Mouse (Mus musculus) liver, embryonic 16.5 days (tissue): ENCODE results near the gene Zfp672. TPM values are rescaled to one million over a fixed set of nuclear protein-coding genes. Genes with fewer than 3 reads are reported as not detected.
A peak's percentile ranks its signal among the peaks of the same experiment; 100 is the strongest.

Experiments used
- ATAC-seq: fragments of 200-750 bp; cut with Nextera tagmentation; 2 replicates; pipeline ENCODE4 v1.8.0; 2017; ENCODE audit warnings: low read depth, mild to moderate bottlenecking, moderate number of reproducible peaks, moderate library complexity
- H3K27ac ChIP-seq: fragments of 300-500 bp; sonication (generic); 2 replicates; pipeline ENCODE4 v1.5.1; 2014; ENCODE audit warnings: mild to moderate bottlenecking, low read length
- H3K27me3 ChIP-seq: fragments of 300-500 bp; sonication (generic); 2 replicates; pipeline ENCODE4 v1.6.1; 2014; ENCODE audit warnings: low read depth, low read length, mixed read lengths; ENCODE audit not compliant: control insufficient read depth, insufficient read depth
- H3K36me3 ChIP-seq: fragments of 300-500 bp; sonication (generic); 2 replicates; pipeline ENCODE4 v1.6.1; 2014; ENCODE audit warnings: mild to moderate bottlenecking; ENCODE audit not compliant: control insufficient read depth, insufficient read depth
- H3K4me1 ChIP-seq: fragments of 300-500 bp; sonication (generic); 2 replicates; pipeline ENCODE4 v1.6.1; 2014; ENCODE audit warnings: low read depth, low read length, mixed read lengths; ENCODE audit not compliant: control insufficient read depth
- H3K4me2 ChIP-seq: fragments of 300-500 bp; sonication (generic); 2 replicates; pipeline ENCODE4 v1.6.1; 2014; ENCODE audit warnings: low read depth, low read length, mixed read lengths
- H3K4me3 ChIP-seq: fragments of 300-500 bp; sonication (generic); 2 replicates; pipeline ENCODE4 v1.5.1; 2014; ENCODE audit warnings: low read depth, mild to moderate bottlenecking, low read length
- H3K9ac ChIP-seq: fragments of 300-500 bp; sonication (generic); 2 replicates; pipeline ENCODE4 v1.6.1; 2014; ENCODE audit warnings: low read depth, low read length
- H3K9me3 ChIP-seq: fragments of 300-500 bp; sonication (generic); replicated peaks from 2 replicates; pipeline ENCODE4 v1.6.1; 2016; ENCODE audit warnings: low read length; ENCODE audit not compliant: control insufficient read depth
- WGBS: fragments of 180-500 bp; shearing (Covaris S2); extraction: QIAGEN DNeasy Blood & Tissue Kit; methylation state at CpG from one replicate; pipeline ENCODE4 v1.1.7; 2014; ENCODE audit not compliant: insufficient replicate concordance; 5-methylcytosine and 5-hydroxymethylcytosine counted together
- polyA plus RNA-seq: library from polyadenylated mRNA; unstranded; fragments of >200 nt; fragmentation: Nextera tagmentation; extraction: Ambion mirVana; gene quantifications from 2 replicates; pipeline ENCODE4 v1.2.1, GENCODE M21; 2015

Zfp672 gene
- polyA plus RNA-seq, 1 experiment from 2014 or later: 33.8 TPM

DNA sequence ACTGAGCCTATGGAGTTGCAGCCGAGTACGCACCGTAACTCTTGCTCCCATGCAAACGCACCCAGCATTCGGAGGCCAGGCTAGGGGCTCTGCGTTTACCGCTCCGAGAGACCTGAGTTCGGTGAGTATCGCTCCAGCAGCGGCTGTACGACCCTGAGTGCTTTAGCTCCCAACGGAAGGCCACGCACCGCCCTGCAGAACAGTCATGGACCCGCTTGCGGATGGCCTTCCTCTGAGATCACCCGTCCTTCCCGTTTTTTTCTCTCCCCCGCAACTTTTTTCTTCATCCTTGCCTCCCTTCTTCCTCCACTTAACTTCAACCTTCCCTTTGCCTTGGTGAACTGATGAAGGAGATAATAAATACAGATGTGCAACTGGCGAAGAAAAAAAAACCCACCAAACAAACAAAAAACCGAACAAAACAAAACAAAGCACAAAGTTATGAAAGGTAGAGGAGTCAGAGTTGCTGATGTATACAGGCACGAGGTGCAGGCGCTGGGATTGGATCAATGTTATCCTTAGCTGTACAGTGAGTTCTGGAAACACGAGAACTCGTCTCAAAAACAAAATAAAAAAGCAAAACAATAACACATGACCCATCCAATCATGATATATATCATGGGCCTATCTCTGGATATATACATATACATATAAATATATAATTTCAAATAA, 27.2 kb downstream of the Zfp672 start:
- no peaks in the 10 kb centered on the region for H3K27me3 ChIP-seq
- peak overlapping the region; percentile 79 for H3K4me2 ChIP-seq
- ATAC-seq: no peak; the same call in 1 of the 2 replicates
- peak overlapping the region; percentile 83 for H3K27ac ChIP-seq
- peaks cover 26% of the 10 kb centered on the region for H3K4me1 ChIP-seq
- H3K9ac ChIP-seq: peak overlapping the region; percentile 72
- under 1% methylated on average over 26 of the region's 26 CpGs for WGBS
- no peaks in the 10 kb centered on the region for H3K36me3 ChIP-seq
- peak overlapping the region; percentile 73 for H3K4me3 ChIP-seq
- H3K9me3 ChIP-seq: no peaks in the 10 kb centered on the region

DNA sequence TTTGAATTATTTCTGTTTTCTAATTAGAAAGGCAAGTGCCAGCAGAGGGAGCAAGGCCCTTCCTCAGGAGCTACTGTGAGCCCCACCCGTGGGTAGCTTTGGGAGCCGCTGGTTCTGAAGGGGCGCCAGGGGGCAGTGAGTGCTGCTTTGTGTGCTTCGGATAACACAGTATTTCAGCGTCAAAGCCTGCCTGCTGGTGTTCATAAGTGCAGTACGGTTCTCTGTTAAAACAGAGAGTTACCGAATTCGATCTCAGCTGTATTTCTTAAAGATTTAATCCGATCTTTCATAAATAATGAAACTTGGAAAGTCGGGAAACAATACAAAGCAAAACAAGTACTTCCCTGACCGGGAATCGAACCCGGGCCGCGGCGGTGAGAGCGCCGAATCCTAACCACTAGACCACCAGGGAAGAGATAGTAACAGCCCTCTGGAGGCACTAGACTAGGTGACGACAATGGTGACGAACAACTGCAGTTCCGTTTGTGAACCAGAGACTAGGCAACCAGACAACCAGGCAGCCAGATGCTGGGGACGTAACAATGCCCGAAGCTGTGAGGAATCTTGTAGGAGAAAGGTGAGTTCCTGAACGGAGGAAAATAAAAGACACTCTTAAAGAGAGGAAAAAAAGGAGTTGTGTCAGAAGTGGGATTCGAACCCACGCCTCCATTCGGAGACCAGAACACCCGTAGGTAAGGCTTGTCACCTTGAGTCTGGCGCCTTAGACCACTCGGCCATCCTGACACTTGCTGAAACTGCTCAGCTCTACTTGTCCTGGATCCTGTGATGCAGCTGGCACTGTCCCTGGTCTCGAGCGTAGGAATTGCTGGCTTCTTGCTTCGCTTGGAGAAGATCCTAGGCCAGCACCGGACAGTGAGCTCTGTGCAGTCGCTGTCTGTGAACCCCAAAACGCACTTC, 28.0 kb downstream of the Zfp672 start:
- peak overlapping the region; percentile 79 for H3K4me2 ChIP-seq
- no peaks in the 10 kb centered on the region for H3K9me3 ChIP-seq
- ATAC-seq: peak; percentile 85
- H3K36me3 ChIP-seq: no peaks in the 10 kb centered on the region
- under 1% methylated on average over 36 of the region's 36 CpGs for WGBS
- H3K4me3 ChIP-seq: peak overlapping the region; percentile 73
- H3K9ac ChIP-seq: peak overlapping the region; percentile 72
- no peaks in the 10 kb centered on the region for H3K27me3 ChIP-seq
- H3K27ac ChIP-seq: peak overlapping the region; percentile 83
- peaks cover 19% of the 10 kb centered on the region for H3K4me1 ChIP-seq

DNA sequence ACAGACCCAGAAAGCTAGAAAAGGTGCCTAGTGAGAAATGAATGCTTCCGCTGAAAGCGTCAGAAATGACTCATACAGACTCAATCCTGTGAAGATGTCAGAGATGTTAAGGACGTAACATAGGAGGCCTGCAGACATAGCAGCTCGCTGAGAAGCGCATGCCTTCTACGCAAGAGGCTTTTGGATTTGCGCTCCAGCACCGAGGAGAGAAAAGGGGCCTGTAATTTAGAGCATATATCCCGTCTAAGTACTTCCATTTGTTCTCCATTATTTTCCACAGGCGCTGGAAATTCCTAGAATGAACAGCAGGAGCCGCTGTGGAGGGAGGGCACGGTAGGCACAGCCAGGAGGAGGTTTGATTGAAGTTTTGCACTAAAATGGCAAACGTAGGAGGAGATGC, 29.1 kb downstream of the Zfp672 start:
- H3K27me3 ChIP-seq: no peaks in the 10 kb centered on the region
- H3K27ac ChIP-seq: no peak overlapping the region
- H3K36me3 ChIP-seq: no peaks in the 10 kb centered on the region
- peak overlapping the region; percentile 73 for H3K4me3 ChIP-seq
- peaks cover 13% of the 10 kb centered on the region for H3K4me1 ChIP-seq
- H3K4me2 ChIP-seq: peak overlapping the region; percentile 79
- no peak for ATAC-seq
- H3K9ac ChIP-seq: no peak overlapping the region
- H3K9me3 ChIP-seq: no peaks in the 10 kb centered on the region
- WGBS: 18% methylated on average over 13 of the region's 13 CpGs

DNA sequence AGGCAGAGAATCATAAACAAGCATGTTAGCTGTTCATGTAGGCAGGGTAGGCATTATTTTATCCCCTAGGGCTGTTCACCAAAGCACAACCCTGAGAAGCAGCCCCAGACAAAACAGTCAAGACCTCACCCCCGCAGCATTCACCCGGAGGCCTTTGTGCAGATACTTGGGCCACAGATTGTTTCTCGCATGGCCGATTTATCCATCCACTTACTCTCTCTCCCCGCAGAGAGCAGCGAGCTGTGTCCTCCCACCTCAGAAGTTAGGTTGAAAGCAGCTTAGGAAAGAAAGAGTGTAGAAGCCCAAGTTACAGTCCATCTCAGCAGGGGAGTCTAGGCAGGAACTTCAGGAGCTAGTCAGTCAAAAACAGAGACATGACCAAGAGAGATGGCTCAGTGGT, 32.7 kb downstream of the Zfp672 start:
- H3K36me3 ChIP-seq: no peaks in the 10 kb centered on the region
- ATAC-seq: no peak
- no peak overlapping the region for H3K27ac ChIP-seq
- 68% methylated on average over 6 of the region's 6 CpGs for WGBS
- H3K9me3 ChIP-seq: no peaks in the 10 kb centered on the region
- H3K4me2 ChIP-seq: no peak overlapping the region
- H3K27me3 ChIP-seq: no peaks in the 10 kb centered on the region
- H3K9ac ChIP-seq: no peak overlapping the region
- no peak overlapping the region for H3K4me3 ChIP-seq
- peaks cover 5% of the 10 kb centered on the region for H3K4me1 ChIP-seq

DNA sequence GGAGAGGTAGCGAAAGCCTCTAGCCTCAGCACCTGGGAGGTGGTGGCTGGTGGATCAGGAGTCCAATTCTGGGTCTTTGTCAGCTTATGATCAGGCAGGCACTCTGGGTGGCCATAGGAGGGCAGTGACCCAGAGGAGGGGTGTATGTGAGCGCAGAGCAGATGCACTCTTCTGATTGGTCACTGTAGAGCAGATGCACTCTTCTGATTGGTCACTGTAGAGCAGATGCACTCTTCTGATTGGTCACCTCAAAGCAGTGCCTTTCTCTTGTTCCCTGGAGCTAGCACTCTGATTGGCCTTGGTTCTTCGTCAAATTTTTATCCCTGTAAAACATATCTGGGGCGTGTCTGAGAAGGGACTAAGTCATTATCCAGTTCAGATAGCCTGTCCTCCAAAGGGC, 37.3 kb downstream of the Zfp672 start:
- Histone ChIP-seq H3K9me3 (no peaks in the 10 kb centered on the region), H3K4me2 (no peak overlapping the region), H3K36me3 (no peaks in the 10 kb centered on the region), H3K27ac (no peak overlapping the region), H3K4me3 (no peak overlapping the region), H3K27me3 (no peaks in the 10 kb centered on the region), H3K4me1 (no peaks in the 10 kb centered on the region), H3K9ac (no peak overlapping the region)
- WGBS: 47% methylated on average over 4 of the region's 4 CpGs
- ATAC-seq: 0 out of 2 replicates have a peak, but pooled peaks have one; percentile 30

DNA sequence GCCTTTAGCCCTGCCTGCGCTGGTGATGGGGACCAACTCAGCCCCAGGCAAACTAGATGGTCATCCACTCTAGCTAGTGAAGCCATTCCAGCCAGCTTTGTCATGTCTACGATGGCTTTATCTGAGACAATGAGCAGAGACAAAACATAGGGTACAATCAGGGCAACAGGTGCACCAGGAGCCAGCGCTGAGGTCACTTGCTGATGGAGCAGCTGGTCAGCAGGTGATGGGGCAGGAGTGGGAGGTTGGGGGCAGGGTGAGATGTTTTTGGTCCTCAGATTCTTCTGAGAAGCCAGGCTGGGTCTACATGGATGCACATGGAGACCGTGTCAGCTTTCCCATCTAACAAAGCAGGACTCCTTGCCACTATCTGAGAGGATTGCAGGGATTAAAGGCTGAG, 39.3 kb downstream of the Zfp672 start:
- WGBS: 61% methylated on average over 4 of the region's 4 CpGs
- Histone ChIP-seq H3K4me3 (no peak overlapping the region), H3K27ac (no peak overlapping the region)

DNA sequence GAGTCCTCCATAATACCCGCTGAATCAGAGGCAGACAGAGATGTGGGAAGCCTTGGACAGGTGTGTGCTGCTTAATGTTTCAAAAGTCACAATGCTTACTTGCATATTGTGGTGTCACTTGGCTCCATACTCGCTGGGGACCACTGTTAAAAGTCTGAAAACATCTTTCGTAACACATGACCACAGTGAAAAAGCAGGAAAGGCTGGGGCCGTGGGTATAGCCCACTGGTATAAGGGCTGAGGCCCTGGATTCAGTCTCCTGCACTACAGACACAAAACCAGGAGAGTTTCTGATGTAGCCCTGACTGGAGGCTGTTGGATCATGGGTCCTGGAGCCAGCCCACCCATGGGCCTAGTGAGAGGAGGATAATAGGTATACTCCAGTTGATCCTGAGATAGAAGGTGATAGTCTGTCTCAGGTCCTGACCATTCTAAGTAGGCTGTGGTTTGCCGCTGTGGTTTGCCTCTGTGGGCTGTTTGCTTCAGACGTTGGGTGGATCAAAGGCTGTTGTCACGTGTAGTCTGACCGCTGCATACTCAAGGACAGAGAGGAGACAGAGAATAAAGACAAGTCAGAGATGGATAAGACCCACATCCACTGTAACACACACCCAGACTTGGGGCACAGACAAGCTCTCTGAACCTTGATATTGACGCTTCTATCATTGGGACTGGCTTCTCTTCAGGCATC, 40.0 kb downstream of the Zfp672 start:
- WGBS: 22% methylated on average over 9 of the region's 9 CpGs
- Histone ChIP-seq H3K4me1 (no peaks in the 10 kb centered on the region), H3K36me3 (no peaks in the 10 kb centered on the region), H3K4me2 (no peak overlapping the region), H3K27me3 (no peaks in the 10 kb centered on the region), H3K9ac (no peak overlapping the region), H3K4me3 (no peak overlapping the region), H3K9me3 (no peaks in the 10 kb centered on the region), H3K27ac (no peak overlapping the region)
- ATAC-seq: no peak

More for the DNA sequence above, 39.3 kb downstream of the Zfp672 start:
- Histone ChIP-seq H3K27me3 (no peaks in the 10 kb centered on the region), H3K36me3 (no peaks in the 10 kb centered on the region), H3K4me1 (no peaks in the 10 kb centered on the region), H3K9me3 (no peaks in the 10 kb centered on the region), H3K4me2 (no peak overlapping the region), H3K9ac (no peak overlapping the region)
- ATAC-seq: no peak

DNA sequence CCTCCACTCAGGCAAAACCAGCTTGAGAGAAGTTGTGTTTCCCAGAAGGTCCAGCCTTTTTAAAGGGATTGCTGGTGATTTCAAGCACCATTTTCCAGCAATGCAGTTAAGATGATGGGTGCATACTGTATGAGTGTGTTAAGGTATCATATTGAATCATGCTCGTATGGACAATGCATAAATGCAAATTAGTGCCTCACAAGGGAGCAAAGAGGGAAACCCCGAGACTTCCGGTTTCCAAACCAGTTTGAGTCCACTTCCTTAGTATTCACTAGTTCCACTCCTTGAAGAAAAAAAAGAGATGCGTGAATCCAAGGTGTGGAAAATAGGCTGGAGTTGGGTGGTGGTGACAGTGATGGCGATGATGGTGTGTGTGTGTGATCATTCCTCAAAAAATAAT, 47.6 kb downstream of the Zfp672 start:
- no peak overlapping the region for H3K4me3 ChIP-seq
- ATAC-seq: no peak
- no peak overlapping the region for H3K4me2 ChIP-seq

More for the DNA sequence above, 47.6 kb downstream of the Zfp672 start:
- H3K27me3 ChIP-seq: no peaks in the 10 kb centered on the region
- H3K27ac ChIP-seq: no peak overlapping the region
- no peaks in the 10 kb centered on the region for H3K9me3 ChIP-seq
- WGBS: 54% methylated on average over 5 of the region's 5 CpGs
- H3K36me3 ChIP-seq: no peaks in the 10 kb centered on the region
- no peaks in the 10 kb centered on the region for H3K4me1 ChIP-seq
- no peak overlapping the region for H3K9ac ChIP-seq
